ENCODE assay signal across 14 mouse cellular contexts in the genomic region with DNA sequence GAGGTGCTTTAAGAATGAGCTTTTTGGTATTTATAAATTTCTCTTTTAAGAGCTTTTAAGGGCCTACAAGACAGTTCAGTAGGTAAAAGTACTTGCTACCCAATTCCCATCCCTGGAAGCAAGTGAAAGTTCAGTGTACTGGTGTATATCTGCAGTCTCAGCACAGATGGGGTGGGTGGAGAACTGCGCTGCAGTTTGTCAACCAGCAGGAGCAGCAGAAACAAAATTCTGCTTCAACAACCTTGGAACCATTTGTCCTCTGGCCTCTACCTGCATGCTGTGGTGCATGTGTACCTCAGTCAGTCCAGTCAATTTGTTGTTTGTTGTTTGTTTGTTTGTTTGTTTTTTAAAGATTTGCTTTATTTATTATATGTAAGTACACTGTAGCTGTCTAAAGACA.
"Had no signal": no experiment of that assay in that cellular context is flagged by ENCODE, and none has a peak within 500 bp of the region (broad histone marks: within the 10 kb centered on the region; RNA-seq: fewer than 3 reads in every experiment).

No protein-coding gene starts in this region.

- H3K4me1 ChIP-seq: limb, embryonic 15.5 days; liver, embryonic 13.5 days; midbrain, embryonic 10.5 days; neural tube, embryonic 15.5 days had no signal

- H3K9me3 ChIP-seq: limb, embryonic 15.5 days; liver, embryonic 13.5 days; midbrain, embryonic 10.5 days; neural tube, embryonic 15.5 days had no signal

- H3K9ac ChIP-seq: limb, embryonic 15.5 days; liver, embryonic 13.5 days; neural tube, embryonic 15.5 days had no signal

- H3K27me3 ChIP-seq: limb, embryonic 15.5 days; liver, embryonic 13.5 days; neural tube, embryonic 15.5 days had no signal

- H3K27ac ChIP-seq: kidney, postnatal 0 days; limb, embryonic 15.5 days; liver, embryonic 13.5 days; midbrain, embryonic 10.5 days; neural tube, embryonic 15.5 days had no signal

- DNase-seq: liver, embryonic 13.5 days; lung, adult 2 months; lung, postnatal 10 days; lung, postnatal 4 days; midbrain, embryonic 14.5 days; right cerebral cortex, adult 18-20 months; right cerebral cortex, postnatal 25 days; thymus, adult 18-20 months; thymus, postnatal 14 days had no signal

- H3K4me3 ChIP-seq: limb, embryonic 15.5 days; liver, embryonic 13.5 days; midbrain, embryonic 10.5 days; myocyte; neural tube, embryonic 15.5 days had no signal
